Mouse (Mus musculus) CD4-positive, CD25-positive, alpha-beta regulatory T cell, adult 9 weeks (primary cell): ENCODE measurements around the gene Olfr1124. TPM values are rescaled to one million over a fixed set of nuclear protein-coding genes. Genes with fewer than 3 reads are reported as not detected.

Source experiments
- polyA plus RNA-seq: library from polyadenylated mRNA; unstranded; fragments of 100-300 nt; shearing (Covaris generic); gene quantifications from one replicate; pipeline ENCODE4 v1.2.1, GENCODE M21; 2017

Gene Olfr1124
- not detected for polyA plus RNA-seq

GRCm38 (mm10) chr2:87429975-87430374 lies at the start of gene Olfr1124:
Gene Olfr1124, plus strand, starts transcription at chr2:87430275.

DNA sequence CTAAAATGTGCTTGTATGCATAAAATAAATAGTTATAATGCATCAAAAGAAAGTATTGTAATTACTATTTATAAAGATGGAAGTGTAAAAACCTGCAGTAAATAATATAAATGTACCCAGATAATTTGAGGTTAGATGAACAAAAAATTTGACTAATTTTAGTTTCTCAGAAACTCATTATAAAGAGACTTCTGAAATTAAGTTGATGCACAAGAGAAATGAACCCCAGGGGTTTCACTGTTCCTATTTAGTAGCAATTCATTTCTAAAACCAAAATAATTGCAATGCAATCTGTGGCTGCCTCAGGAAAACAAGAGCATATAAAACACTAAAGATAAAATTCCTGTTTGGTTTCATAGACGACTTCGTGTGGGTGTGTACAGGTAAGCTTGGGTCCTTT lies 44.5 kb upstream of the Olfr1124 start, which contains the start of gene Olfr1122:
Olfr1122 (plus strand) TSS at position 301 of the 400 bp plus-strand sequence.

DNA sequence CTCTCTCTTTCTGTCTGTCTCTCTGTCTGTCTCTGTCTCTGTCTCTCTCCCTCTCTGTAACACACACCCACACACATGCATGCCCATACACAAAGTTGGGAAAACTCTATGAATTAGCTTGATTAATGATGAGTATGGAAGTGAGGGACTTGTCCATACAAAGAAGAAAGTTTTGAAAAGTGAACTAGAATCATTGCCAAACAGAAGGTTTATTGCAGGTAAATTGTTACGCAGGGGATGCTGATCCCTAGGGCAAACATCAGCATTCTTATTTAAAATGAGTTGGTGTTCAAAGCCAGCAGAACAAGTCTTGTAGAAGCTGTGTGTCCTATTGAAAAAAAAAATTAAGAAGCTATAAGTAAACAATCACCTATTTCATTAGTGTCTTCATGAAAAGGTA lies 13.7 kb upstream of the Olfr1124 start, which contains the start of gene Olfr1123:
Olfr1123 (plus strand) TSS at position 301 of the 400 bp plus-strand sequence.

DNA sequence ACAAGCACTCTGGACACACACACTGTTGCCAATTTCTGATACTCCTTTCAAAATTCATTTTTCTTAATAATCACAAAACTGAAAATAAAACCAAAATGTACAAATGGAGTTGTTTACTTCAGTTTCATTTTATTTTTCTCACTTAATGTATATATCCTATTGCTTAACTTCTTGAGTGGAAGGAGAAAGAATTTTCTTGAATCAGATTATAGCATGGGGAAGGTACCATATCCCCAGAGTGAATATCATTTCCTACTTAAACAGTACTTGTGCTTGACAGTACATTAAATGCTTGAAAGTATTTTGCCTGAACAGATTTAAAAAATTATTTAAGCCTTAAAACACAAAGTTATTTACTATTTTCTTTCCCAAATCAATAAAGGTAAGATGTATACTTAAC lies 23.6 kb downstream of the Olfr1124 start, which contains the start of gene Olfr1126:
Olfr1126 (plus strand) TSS at position 301 of the 400 bp plus-strand sequence.

Other genes starting within 250 kb of the Olfr1124 start
- gene Olfr1112, start 242.5 kb upstream of the Olfr1124 start, polyA plus RNA-seq = not detected
- not detected for gene Olfr1113, start 221.3 kb upstream of the Olfr1124 start, polyA plus RNA-seq
- gene Olfr1115, start 182.3 kb upstream of the Olfr1124 start, polyA plus RNA-seq = not detected
- gene Olfr1116, start 162.7 kb upstream of the Olfr1124 start, polyA plus RNA-seq = not detected
- not detected for gene Olfr1118, start 122.7 kb upstream of the Olfr1124 start, polyA plus RNA-seq
- not detected for gene Olfr1120, start 75.5 kb upstream of the Olfr1124 start, polyA plus RNA-seq
- gene Olfr1121, start 60.4 kb upstream of the Olfr1124 start, polyA plus RNA-seq = not detected
- not detected for gene Olfr1122, start 44.4 kb upstream of the Olfr1124 start, polyA plus RNA-seq
- gene Olfr1123, start 13.6 kb upstream of the Olfr1124 start, polyA plus RNA-seq = not detected
- not detected for gene Olfr1126, start 23.7 kb downstream of the Olfr1124 start, polyA plus RNA-seq
- gene Pramel7, start 66.8 kb downstream of the Olfr1124 start, polyA plus RNA-seq = not detected
- not detected for gene Pramel6, start 76.3 kb downstream of the Olfr1124 start, polyA plus RNA-seq
- gene Olfr153, start 101.5 kb downstream of the Olfr1124 start, polyA plus RNA-seq = not detected
- not detected for gene Olfr1128, start 115.3 kb downstream of the Olfr1124 start, polyA plus RNA-seq
- gene Olfr1129, start 143.6 kb downstream of the Olfr1124 start, polyA plus RNA-seq = not detected
- gene Olfr1130, start 175.9 kb downstream of the Olfr1124 start, polyA plus RNA-seq = not detected
- not detected for gene Olfr1131, start 196.8 kb downstream of the Olfr1124 start, polyA plus RNA-seq
- not detected for gene Olfr1132, start 207.3 kb downstream of the Olfr1124 start, polyA plus RNA-seq
- gene Olfr1133, start 217.1 kb downstream of the Olfr1124 start, polyA plus RNA-seq = not detected
- gene Olfr1134, start 228.2 kb downstream of the Olfr1124 start, polyA plus RNA-seq = not detected
- not detected for gene Olfr1135, start 243.4 kb downstream of the Olfr1124 start, polyA plus RNA-seq